Mouse (Mus musculus) left cerebral cortex, postnatal 25 days (tissue): ENCODE data around the gene Tnc. TPM values are rescaled to one million over a fixed set of nuclear protein-coding genes. Genes with fewer than 3 reads are reported as not detected.
A peak's percentile ranks its signal among the peaks of the same experiment; 100 is the strongest.

Source experiments
- DNase-seq, 2 experiments: peaks; one replicate each; pipeline ENCODE4 v3.0.0; 2022; ENCODE audit warnings: low spot score in 2 of 2, mixed read lengths in 1 of 2
- intact Hi-C: fragments of 180-260 bp; cut with DNase I; formaldehyde crosslinking; loops from one replicate; pipeline ENCODE4 v1.15.1; 2025
- total RNA-seq, 2 experiments: library from RNA; stranded (reverse); gene quantifications; 2 replicates each; pipeline ENCODE4 v1.2.3; 2021

Tnc gene
- 1 to 10 TPM; 2.6 to 3.8 TPM for total RNA-seq

DNA sequence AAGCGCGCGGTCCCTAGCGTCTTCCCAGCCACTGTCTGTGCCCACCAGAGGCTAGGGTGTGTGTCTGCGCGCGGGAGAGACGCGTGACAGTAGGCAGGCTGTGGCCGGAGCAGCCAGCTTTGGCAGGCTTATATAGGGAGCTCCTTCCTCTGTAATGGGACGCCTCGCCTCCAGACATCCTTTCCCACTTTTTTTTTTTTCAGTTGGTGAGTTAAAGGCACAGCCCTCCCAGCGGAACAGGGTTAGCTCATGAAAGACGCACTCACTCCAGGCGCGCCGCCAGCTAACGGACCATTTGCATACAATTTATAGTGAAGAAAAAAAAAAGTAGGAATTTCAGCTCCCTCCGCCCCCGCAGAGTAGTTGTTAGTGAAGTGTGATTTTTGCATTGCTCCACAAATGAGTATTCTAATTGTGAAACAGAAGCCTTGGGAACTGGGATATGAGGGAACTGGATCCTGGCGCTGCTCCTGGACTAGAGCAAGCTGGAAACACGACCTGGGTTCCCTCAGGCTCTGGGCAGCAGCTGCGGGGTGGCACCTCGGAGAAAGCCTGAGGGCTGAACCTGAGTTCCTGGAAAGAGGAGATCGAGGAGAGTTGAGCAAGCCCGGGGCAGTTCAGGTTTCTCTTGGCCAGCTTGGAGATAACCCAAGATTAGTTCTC, at the start of gene Tnc:
TSS of gene Tnc (minus strand) at position 185 of the 663 bp plus-strand sequence.
- DNase-seq: peak; percentile 73 to 95
- intact Hi-C loops: loop anchor here (10.0 kb wide), 2 partner anchors 238 to 448 kb away; no protein-coding TSS in a partner anchor

- intact Hi-C loops: no loop called here
- DNase-seq: peak; percentile 5 to 47
Measured at GRCm38 (mm10) chr4:64094221-64094620, 47.4 kb upstream of the Tnc start.

DNA sequence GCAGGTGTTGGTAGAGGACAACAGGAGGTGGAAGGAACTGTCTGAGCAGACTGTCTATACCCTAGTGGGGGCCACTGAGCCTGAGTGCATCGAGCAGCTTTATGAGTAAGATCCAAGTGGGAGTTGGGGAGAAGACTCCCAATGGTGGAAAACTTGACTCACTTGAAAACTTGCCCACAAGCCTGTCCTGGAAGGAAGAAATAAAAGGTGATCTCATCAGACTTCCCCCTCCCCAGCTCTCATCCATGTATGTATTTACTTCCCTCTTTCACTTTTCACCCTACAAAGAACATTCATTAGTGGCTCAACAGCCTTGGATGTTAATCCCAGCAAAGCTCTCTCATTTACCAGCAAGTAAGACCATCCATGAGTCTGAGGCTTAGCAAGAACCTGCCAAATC, 46.0 kb upstream of the Tnc start:
- intact Hi-C loops: no loop called here
- no peak for DNase-seq

GRCm38 (mm10) chr4:64089378-64089777, 42.6 kb upstream of the Tnc start:
- no peak for DNase-seq
- intact Hi-C loops: no loop called here

GRCm38 (mm10) chr4:64087675-64088074, 40.9 kb upstream of the Tnc start:
- intact Hi-C loops: no loop called here
- no peak for DNase-seq

GRCm38 (mm10) chr4:64085993-64086567, 39.3 kb upstream of the Tnc start:
- intact Hi-C loops: no loop called here
- DNase-seq: no peak

- intact Hi-C loops: no loop called here
- DNase-seq: no peak
Measured at GRCm38 (mm10) chr4:64083858-64084257, 37.0 kb upstream of the Tnc start.

- no peak for DNase-seq
- intact Hi-C loops: no loop called here
Measured at GRCm38 (mm10) chr4:64078029-64078619, 31.3 kb upstream of the Tnc start.

GRCm38 (mm10) chr4:64076349-64077025, 29.7 kb upstream of the Tnc start:
- intact Hi-C loops: no loop called here
- no peak for DNase-seq

- no peak for DNase-seq
- intact Hi-C loops: no loop called here
Measured at GRCm38 (mm10) chr4:64074725-64075124, 27.9 kb upstream of the Tnc start.

DNA sequence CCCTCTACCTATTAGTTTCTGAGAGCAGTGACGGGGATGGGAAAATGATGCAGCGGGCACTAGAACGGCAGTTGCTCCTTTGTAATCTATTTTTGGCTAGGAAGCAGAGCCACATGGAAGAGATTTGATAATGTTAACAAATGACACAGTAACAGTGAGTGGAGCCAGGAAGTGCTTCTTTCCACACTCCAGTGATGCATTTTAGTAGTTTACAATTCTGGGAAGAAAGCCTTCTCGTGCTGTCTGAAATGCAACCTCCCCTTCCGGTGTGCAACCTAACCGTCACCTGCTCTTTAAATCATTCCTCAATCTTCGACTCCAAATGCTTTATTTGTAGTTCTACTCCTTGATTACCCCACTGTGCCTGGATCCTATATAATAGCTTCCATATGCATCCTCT, 20.6 kb upstream of the Tnc start:
- intact Hi-C loops: no loop called here
- DNase-seq: no peak

GRCm38 (mm10) chr4:64065266-64065665, 18.5 kb upstream of the Tnc start:
- intact Hi-C loops: no loop called here
- no peak for DNase-seq

GRCm38 (mm10) chr4:64058856-64059231, 12.0 kb upstream of the Tnc start:
- no peak for DNase-seq
- intact Hi-C loops: no loop called here

- intact Hi-C loops: no loop called here
- no peak for DNase-seq
Measured at GRCm38 (mm10) chr4:64058048-64058855, 11.4 kb upstream of the Tnc start.

GRCm38 (mm10) chr4:64048177-64048576, 1.4 kb upstream of the Tnc start:
- intact Hi-C loops: loop anchor here (10.0 kb wide), 2 partner anchors 237 to 447 kb away; no protein-coding TSS in a partner anchor
- DNase-seq: no peak

DNA sequence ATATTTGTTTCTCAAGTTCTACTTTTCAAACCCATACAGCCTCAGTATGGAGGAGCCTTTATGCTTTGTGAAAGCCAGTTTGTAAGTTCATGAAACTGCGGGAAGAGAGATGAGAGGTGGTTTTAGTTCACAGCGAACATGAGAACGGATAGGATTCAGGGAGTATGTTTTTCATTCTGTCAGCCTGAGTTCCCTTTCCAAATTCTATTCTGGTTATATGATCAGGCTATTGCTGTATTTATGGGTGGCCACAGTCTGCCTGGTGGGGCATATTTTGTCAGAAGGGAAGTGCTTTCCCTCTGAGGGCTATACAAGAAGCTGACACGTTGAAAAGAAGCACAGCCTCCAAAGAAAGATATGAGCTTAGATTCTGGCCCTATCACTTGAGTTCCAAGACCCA, 2.9 kb downstream of the Tnc start:
- DNase-seq: no peak
- intact Hi-C loops: loop anchor here (10.0 kb wide), 2 partner anchors 241 to 451 kb away; no protein-coding TSS in a partner anchor

DNA sequence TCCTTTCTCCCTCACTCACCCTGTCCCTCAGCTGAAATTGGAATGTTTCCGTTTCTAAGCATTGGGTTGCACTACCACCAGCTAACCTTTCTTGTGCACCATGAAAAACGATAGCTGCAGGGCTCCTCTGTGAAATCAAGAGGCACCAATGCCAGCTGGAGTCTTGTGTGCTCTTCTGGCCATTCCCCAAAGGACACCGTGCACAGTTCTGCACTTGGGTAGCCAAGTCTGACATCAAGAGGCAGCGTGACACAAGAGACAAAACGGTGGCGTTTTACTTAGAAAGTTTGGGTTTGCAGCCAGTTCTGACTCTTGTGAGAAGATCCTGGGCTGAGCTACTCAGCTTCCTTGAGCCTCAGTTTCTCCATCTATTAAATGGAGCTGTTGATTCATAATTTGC, 3.4 kb downstream of the Tnc start:
- intact Hi-C loops: loop anchor here (10.0 kb wide), 2 partner anchors 241 to 451 kb away; no protein-coding TSS in a partner anchor
- DNase-seq: no peak

DNA sequence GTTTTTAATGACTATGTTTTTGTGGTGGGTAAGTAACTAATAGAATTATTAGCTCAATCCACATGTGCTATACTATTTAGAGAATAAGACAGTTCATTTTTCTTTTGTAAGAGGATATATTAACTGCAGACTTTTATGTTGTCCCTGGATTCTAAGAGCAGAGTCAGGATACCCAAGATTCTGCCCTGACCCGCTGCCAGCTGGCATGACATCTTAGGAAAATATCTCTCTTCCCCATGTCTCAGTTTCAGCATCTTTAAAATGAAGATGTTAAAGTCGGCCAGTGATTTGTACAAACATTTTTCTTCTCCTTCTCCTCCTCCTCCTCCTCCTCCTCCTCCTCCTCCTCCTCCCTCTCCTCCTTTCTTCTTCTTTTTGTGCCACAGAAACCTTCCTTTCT, 7.7 kb downstream of the Tnc start:
- intact Hi-C loops: no loop called here
- no peak for DNase-seq

GRCm38 (mm10) chr4:64037513-64037912, 9.3 kb downstream of the Tnc start:
- intact Hi-C loops: no loop called here
- DNase-seq: no peak

GRCm38 (mm10) chr4:64034724-64035123, 12.1 kb downstream of the Tnc start:
- intact Hi-C loops: no loop called here
- DNase-seq: no peak
